Mouse (Mus musculus) neural tube, embryonic 13.5 days (tissue): Measurements from ENCODE around the gene Fam149b. TPM values are rescaled to one million over a fixed set of nuclear protein-coding genes. Genes with fewer than 3 reads are reported as not detected.

ENCODE experiments used
- ATAC-seq: fragments of 200-750 bp; cut with Nextera tagmentation; 2 replicates; pipeline ENCODE4 v1.8.0; 2017; ENCODE audit warnings: low read depth, mild to moderate bottlenecking, moderate TSS enrichment, moderate library complexity
- H3K27ac ChIP-seq: fragments of 300-500 bp; sonication (generic); replicated peaks from 2 replicates; pipeline ENCODE4 v1.5.1; 2015; ENCODE audit warnings: moderate library complexity, mild to moderate bottlenecking, inconsistent platforms
- H3K27me3 ChIP-seq: fragments of 300-500 bp; sonication (generic); 2 replicates; pipeline ENCODE4 v1.6.1; 2015; ENCODE audit warnings: mild to moderate bottlenecking, inconsistent platforms
- H3K36me3 ChIP-seq: fragments of 300-500 bp; sonication (generic); 2 replicates; pipeline ENCODE4 v1.6.1; 2015; ENCODE audit warnings: mild to moderate bottlenecking, inconsistent platforms
- H3K4me1 ChIP-seq: fragments of 300-500 bp; sonication (generic); replicated peaks from 2 replicates; pipeline ENCODE4 v1.6.1; 2015; ENCODE audit warnings: inconsistent platforms
- H3K4me2 ChIP-seq: fragments of 300-500 bp; sonication (generic); 2 replicates; pipeline ENCODE4 v1.6.1; 2015; ENCODE audit warnings: inconsistent platforms, mild to moderate bottlenecking, moderate library complexity
- H3K4me3 ChIP-seq: fragments of 300-500 bp; sonication (generic); 2 replicates; pipeline ENCODE4 v1.5.1; 2015; ENCODE audit warnings: mild to moderate bottlenecking, inconsistent platforms
- H3K9ac ChIP-seq: fragments of 300-500 bp; sonication (generic); 2 replicates; pipeline ENCODE4 v1.6.1; 2015; ENCODE audit warnings: moderate library complexity, mild to moderate bottlenecking, inconsistent platforms
- H3K9me3 ChIP-seq: fragments of 300-500 bp; sonication (generic); 2 replicates; pipeline ENCODE4 v1.6.1; 2016; ENCODE audit warnings: inconsistent platforms
- WGBS: fragments of 180-500 bp; shearing (Covaris S2); methylation state at CpG from one replicate; pipeline ENCODE4 v1.1.7; 2015; 5-methylcytosine and 5-hydroxymethylcytosine counted together
- polyA plus RNA-seq: library from polyadenylated mRNA; unstranded; fragments of >200 nt; fragmentation: Nextera tagmentation; extraction: Ambion mirVana; gene quantifications from 2 replicates; pipeline ENCODE4 v1.2.1, GENCODE M21; 2015

Fam149b gene
- polyA plus RNA-seq, 1 experiment from 2014 or later, result 45.4 TPM

DNA sequence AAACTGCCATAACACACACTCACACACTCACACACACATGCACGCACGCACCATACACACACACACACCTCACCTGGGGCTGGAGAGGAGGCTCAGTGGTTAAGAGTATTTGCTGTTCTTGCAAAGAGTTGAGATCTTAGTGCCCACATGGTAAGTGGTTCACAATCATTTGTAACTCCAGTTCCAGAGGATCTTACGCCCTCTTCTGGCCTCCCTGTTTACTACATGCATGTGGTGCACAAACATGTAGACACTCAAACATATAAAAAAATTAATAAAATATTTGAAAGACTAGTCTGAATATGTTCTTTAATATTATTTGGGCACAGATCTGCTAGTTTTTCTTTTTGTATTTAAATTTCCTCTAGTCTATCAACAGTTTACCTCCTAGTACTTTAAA lies 20.3 kb downstream of the Fam149b start:
- 93% methylated on average over 3 of the region's 3 CpGs for WGBS
- no peak overlapping the region for H3K27ac ChIP-seq
- H3K9ac ChIP-seq, result no peak overlapping the region
- peaks cover 80% of the 10 kb centered on the region for H3K36me3 ChIP-seq
- no peaks in the 10 kb centered on the region for H3K9me3 ChIP-seq
- no peak for ATAC-seq
- H3K4me3 ChIP-seq, result no peak overlapping the region
- no peaks in the 10 kb centered on the region for H3K4me1 ChIP-seq
- no peak overlapping the region for H3K4me2 ChIP-seq
- H3K27me3 ChIP-seq, result no peaks in the 10 kb centered on the region

DNA sequence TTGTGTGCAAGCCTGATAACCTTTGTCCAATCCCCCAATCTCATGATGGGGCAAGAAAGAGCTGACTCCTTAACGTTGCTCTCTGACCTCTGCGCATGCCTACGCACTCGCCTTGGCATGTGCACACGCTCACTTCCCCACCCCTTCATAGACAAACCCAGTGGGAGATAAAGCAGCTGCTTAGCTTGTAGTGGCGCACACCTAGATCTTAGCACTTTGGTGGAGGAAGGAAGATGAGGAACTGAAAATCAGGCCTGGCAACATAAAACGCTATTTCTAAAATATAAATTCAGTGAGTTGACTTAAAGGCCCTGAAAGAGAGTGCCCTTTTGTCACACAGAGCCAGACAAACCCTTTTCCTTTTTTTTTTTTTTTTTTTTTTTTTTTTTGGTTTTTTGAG lies 22.8 kb downstream of the Fam149b start:
- Histone ChIP-seq H3K4me3 (no peak overlapping the region), H3K27ac (no peak overlapping the region), H3K4me1 (no peaks in the 10 kb centered on the region), H3K9ac (no peak overlapping the region), H3K4me2 (no peak overlapping the region), H3K36me3 (peaks cover 79% of the 10 kb centered on the region), H3K9me3 (no peaks in the 10 kb centered on the region), H3K27me3 (no peaks in the 10 kb centered on the region)
- ATAC-seq, result no peak
- WGBS, result 85% methylated on average over 7 of the region's 7 CpGs

DNA sequence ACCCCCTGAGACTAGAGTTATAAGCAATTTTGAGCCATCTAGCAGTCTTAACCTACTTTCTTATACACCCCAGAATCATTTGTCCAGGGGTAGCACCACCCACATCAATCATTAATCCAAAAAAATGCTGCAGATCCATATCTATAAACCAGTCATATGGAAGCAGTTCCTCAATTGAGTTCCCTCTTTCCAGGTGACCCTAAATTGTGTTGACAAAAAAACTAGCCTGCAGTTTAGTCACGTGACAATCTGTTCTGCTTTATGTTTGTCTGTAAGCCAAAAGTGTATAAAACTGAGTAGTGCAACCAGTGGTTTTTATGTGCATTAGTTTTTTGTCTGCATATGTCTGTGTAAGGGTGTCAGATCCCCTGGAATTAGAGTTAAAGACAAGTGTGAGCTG lies 23.9 kb downstream of the Fam149b start:
- Histone ChIP-seq H3K4me2 (no peak overlapping the region), H3K27ac (no peak overlapping the region), H3K4me1 (no peaks in the 10 kb centered on the region), H3K27me3 (no peaks in the 10 kb centered on the region), H3K9ac (no peak overlapping the region), H3K4me3 (no peak overlapping the region), H3K9me3 (no peaks in the 10 kb centered on the region), H3K36me3 (peaks cover 82% of the 10 kb centered on the region)
- ATAC-seq, result no peak
- 92% methylated on average over 1 of the region's 1 CpGs for WGBS

DNA sequence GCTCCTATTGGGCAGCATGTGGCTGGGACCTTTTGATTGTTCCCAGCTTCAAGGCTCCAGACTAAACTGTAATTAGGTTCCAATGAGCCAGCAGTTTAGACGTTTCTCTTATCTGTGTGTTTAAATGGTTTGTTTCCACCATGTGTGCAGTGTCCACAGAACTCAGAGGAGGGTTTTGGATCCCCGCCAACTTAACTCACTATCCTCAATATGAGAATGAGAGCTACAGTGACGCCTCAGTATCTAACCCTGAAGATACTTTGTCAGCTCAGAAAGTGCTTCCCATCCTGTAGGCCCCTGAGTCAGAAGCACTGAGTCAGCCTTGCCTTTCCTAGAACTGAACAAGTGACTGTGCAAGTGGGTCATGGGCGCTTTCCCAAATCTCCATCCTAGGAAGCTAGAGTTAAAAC lies 29.2 kb downstream of the Fam149b start:
- Histone ChIP-seq H3K9ac (no peak overlapping the region), H3K4me1 (no peaks in the 10 kb centered on the region), H3K27ac (no peak overlapping the region), H3K36me3 (peaks cover 83% of the 10 kb centered on the region), H3K4me3 (no peak overlapping the region), H3K4me2 (no peak overlapping the region), H3K9me3 (no peaks in the 10 kb centered on the region), H3K27me3 (no peaks in the 10 kb centered on the region)
- WGBS, result 83% methylated on average over 4 of the region's 4 CpGs
- no peak for ATAC-seq

DNA sequence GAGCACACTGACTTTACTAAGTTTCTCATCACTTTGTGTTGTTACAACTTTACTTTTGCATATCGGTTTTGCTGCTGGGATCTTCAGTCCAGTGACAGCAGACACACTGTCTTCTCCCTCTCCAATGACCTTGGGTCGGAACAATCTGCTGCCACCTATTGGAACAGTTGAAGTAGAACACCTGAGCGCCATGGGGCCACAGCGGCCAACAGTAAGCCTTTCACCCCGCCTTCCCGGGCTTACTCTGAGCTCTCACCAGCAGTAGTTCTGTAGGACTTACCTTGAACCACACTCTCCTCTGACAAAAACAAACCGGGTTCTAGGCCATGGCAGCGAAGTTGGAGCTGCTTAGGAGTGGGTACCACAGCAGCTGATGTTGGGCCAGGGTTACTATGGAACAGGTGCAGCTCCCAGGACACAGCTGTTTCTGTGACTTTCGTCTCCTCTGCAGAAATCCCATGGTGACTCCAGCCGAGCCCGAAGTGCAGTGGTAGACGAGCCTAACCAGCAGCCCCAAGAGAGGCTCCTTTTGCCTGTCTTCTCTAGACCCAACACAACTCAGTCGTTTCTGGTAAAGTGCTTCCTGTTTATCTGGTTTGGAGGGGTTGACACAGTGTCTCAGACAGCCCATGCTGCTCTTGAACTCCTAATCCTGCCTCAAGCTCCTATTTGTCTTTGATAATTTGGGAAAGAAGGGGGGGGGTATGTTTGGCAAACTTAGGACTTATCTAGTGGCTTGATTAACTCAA lies 30.5 kb downstream of the Fam149b start:
- Histone ChIP-seq H3K36me3 (peaks cover 84% of the 10 kb centered on the region), H3K4me2 (no peak overlapping the region), H3K9ac (no peak overlapping the region), H3K27me3 (no peaks in the 10 kb centered on the region), H3K4me3 (no peak overlapping the region), H3K4me1 (no peaks in the 10 kb centered on the region), H3K27ac (no peak overlapping the region), H3K9me3 (no peaks in the 10 kb centered on the region)
- WGBS, result 42% methylated on average over 13 of the region's 13 CpGs
- ATAC-seq, result no peak; the same call in 1 of the 2 replicates

DNA sequence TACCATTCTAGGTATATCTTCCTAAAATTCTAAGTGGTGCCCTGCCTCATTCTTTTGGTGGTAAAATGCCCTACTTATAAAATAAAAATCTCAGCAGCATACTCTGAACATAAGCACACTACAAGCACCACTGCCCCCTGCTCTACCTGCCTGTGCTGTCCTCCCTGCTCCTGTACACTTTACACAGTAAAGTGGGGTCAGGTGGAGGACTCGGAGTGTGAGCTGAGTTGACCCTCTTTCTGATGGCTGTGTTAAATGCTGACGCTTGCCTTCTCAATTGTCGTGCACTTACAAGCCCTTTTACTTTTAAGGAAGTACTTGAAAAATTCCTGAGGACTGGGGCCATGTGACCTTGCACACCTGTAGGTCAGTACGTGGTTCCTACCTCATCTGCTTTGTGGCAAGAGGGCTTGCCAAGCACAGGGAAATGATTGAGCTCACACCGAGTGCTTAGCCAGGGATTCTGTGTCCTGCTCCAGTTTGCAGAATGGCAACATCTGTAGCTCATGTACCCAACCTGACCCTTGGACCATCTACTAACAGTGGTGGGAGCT lies 31.2 kb downstream of the Fam149b start:
- 93% methylated on average over 5 of the region's 5 CpGs for WGBS
- ATAC-seq, result no peak
- Histone ChIP-seq H3K9me3 (no peaks in the 10 kb centered on the region), H3K36me3 (peaks cover 84% of the 10 kb centered on the region), H3K4me1 (no peaks in the 10 kb centered on the region), H3K4me3 (no peak overlapping the region), H3K4me2 (no peak overlapping the region), H3K9ac (no peak overlapping the region), H3K27me3 (no peaks in the 10 kb centered on the region), H3K27ac (no peak overlapping the region)

DNA sequence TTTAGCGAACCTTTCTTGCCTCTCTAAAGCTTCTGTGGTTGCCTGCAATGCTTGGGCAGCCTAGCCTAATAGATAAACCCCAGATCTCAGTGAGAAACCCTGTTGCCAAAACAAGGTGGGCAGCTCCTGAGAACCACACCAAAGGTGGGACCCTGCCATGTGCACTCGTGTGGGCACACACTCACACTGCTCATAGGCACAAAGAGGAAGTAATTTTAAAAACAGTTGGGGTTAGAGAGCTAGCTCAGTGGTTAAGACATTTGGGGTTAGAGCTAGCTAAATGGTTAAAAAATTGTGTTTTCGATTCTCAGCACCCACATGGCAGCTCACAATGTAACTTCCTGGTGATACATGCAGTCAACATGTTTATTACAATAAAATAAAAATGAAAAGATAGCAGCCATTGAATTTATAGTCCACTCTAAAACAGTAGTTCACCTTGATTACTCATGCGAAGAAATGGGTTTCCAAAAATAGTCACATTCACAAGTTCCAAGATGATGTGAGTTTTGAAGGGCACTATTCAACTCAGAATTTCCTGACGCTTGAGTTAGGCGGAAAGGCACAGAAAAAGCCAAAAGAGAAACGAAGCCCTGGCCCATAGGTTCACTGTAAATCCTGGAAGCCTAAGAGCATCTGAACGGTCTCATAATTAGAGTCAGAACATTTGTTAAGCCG lies 31.9 kb downstream of the Fam149b start:
- Histone ChIP-seq H3K27me3 (no peaks in the 10 kb centered on the region), H3K4me1 (no peaks in the 10 kb centered on the region), H3K4me3 (no peak overlapping the region), H3K36me3 (peaks cover 84% of the 10 kb centered on the region), H3K9me3 (no peaks in the 10 kb centered on the region), H3K9ac (no peak overlapping the region), H3K27ac (no peak overlapping the region), H3K4me2 (no peak overlapping the region)
- ATAC-seq, result no peak
- 94% methylated on average over 9 of the region's 9 CpGs for WGBS

DNA sequence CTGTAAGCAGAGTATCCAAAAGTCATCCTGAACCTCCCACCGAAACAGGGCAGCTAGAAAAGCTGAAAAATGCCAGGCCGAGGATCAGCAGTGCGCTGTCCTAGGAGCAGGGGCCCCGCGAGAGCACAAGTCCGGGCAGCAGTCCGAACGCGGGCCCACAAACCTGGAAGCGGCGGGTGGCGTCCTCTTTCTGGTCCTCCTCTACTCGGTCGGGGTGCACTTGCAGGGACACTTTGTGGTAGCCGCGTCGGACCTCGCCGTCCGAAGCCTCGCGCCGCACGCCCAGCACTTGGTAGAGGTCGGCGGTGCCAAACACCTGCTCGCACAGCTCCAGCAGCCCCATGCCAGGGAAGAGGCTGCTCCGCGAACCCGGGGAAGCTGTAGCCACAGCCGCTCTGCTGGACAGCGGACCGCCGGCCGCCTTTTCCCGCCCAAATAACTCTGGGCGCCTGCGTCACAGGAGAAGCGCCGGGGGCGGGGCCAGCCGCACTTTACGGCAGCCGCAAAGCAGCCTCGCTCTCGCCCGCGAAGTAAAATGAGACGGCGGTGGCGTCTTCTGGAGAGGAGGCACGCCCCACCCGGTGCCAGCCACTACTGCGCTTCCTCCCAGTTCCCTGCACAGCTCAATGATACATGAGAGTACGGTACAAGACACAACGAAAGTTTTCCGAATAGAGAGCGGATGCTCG lies 40.6 kb downstream of the Fam149b start, which contains the start of gene Dnajc9:
Dnajc9 (minus strand) TSS at position 470 of the 689 bp plus-strand sequence.
- peaks cover 49% of the 10 kb centered on the region for H3K4me1 ChIP-seq
- peak within 1 kb of the TSS; percentile 77 for H3K9ac ChIP-seq
- ATAC-seq, result peak; percentile 71
- H3K27me3 ChIP-seq, result no peaks in the 10 kb centered on the region
- H3K27ac ChIP-seq, result peak within 1 kb of the TSS; percentile 81
- peak within 1 kb of the TSS; percentile 81 for H3K4me3 ChIP-seq
- 0% methylated on average over 59 of the region's 59 CpGs for WGBS
- H3K4me2 ChIP-seq, result peak within 1 kb of the TSS; percentile 87
- H3K9me3 ChIP-seq, result no peaks in the 10 kb centered on the region
- peaks cover 53% of the 10 kb centered on the region for H3K36me3 ChIP-seq

DNA sequence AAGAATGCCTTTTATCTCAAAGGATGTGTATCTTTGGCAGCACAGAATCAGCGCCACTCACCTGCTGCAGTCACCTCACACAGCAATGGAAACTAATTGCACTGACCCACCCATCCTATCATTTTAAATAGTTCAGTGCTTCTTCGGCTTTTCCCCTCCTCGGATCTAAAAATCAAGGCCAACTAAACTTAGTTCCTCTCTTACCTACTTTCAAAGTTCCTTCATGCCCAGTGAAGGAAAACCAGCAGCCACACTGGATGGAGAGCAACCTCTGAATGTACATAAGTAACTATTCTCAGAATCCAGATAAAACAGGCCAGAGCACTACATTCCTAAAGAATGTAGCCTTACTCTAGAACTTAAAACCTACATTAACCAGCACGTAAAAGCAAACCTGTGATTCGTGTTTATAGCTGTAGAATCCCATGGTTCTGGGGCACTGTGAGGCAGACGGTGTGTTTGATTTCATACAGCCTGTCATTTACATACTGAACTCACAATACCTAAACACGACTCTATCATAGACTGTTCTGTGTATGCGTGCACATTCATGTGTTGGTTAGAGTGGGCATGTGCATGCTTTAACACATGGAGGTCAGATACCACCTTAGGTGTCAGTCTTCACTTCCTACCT lies 41.6 kb downstream of the Fam149b start:
- Histone ChIP-seq H3K4me1 (peaks cover 57% of the 10 kb centered on the region), H3K4me3 (peak overlapping the region; percentile 81), H3K9me3 (no peaks in the 10 kb centered on the region), H3K36me3 (peaks cover 44% of the 10 kb centered on the region), H3K4me2 (peak overlapping the region; percentile 87), H3K9ac (peak overlapping the region; percentile 77), H3K27ac (peak overlapping the region; percentile 81; the same call in 1 of the 2 replicates), H3K27me3 (no peaks in the 10 kb centered on the region)
- 87% methylated on average over 8 of the region's 8 CpGs for WGBS
- ATAC-seq, result no peak

DNA sequence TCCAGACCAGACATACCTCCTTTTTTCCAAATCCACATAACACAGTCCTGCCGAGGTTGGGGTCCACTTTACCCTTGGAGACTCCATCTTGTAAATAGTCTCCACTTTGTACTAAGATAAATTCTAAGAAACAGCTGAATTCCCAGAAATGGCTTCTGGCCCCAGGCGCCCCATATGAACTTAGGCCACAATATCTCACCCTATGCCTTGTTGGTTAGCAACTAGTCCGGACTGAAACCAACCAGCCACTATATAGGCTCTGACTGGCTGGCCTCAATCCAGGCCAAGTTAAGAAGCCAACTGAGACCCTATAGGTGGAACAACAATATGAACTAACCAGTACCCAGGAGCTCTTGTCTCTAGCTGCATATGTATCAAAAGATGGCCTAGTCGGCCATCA lies 44.4 kb downstream of the Fam149b start:
- H3K4me3 ChIP-seq, result no peak overlapping the region
- H3K27ac ChIP-seq, result no peak overlapping the region
- 0 out of 2 replicates have a peak overlapping the region, but pooled peaks have one; percentile 31 for H3K9ac ChIP-seq
- H3K4me1 ChIP-seq, result peaks cover 35% of the 10 kb centered on the region
- WGBS, result 83% methylated on average over 4 of the region's 4 CpGs
- peak overlapping the region; percentile 66 for H3K4me2 ChIP-seq
- ATAC-seq, result no peak
- H3K27me3 ChIP-seq, result no peaks in the 10 kb centered on the region
- H3K36me3 ChIP-seq, result peaks cover 23% of the 10 kb centered on the region
- H3K9me3 ChIP-seq, result no peaks in the 10 kb centered on the region

DNA sequence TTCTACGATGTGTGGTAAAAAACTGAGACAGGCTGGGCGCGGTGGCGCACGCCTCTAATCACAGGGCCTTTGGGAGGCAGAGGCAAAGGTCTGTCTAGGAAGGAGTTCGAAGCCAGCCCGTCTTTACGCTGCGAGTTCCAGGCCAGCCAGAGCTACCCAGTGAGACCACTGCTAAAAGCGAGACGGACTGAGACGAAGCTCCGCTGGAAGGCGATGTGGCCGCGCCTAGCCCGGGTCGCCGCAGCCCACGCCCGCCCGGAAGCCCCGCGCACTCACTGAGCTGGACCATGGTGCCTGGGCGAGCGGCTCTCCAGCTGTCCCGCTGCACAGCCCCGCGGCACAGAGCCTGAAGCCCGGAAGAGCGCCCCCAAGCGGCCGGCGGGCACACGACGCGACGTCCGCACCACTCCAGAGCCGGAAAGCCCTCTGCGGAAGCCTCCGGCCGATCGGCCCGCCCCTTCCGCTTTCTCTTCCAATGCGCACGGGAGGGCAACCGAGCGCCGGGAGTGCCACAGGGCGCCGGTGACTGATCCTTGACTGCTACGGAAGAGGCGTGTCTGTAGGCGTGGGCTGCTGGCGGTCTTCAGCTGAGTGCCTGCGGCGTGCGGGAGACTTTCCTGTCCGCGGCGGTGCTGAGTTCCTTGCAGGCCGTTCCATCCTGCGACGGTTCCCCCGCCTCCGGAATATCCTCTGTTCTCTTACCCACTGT lies 45.4 kb downstream of the Fam149b start, which contains the start of gene Mrps16:
Mrps16 (minus strand) TSS at position 430 of the 709 bp plus-strand sequence.
- peak within 1 kb of the TSS; percentile 89 for H3K27ac ChIP-seq
- H3K9ac ChIP-seq, result peak within 1 kb of the TSS; percentile 88
- peaks cover 25% of the 10 kb centered on the region for H3K4me1 ChIP-seq
- peak; percentile 94 for ATAC-seq
- no peaks in the 10 kb centered on the region for H3K27me3 ChIP-seq
- H3K36me3 ChIP-seq, result peaks cover 19% of the 10 kb centered on the region
- under 1% methylated on average over 68 of the region's 68 CpGs for WGBS
- peak within 1 kb of the TSS; percentile 66 for H3K4me2 ChIP-seq
- peak within 1 kb of the TSS; percentile 78 for H3K4me3 ChIP-seq
- no peaks in the 10 kb centered on the region for H3K9me3 ChIP-seq
